Mouse (Mus musculus) myocyte (in vitro differentiated cells): ENCODE data around the gene Amn1.

Experiments
- CEBPB ChIP-seq: IDR thresholded peaks from 2 replicates; pipeline ENCODE4 v1.6.1; 2011; ENCODE audit warnings: mild to moderate bottlenecking, moderate library complexity; ENCODE audit not compliant: poor library complexity, insufficient read depth, severe bottlenecking
- MAX ChIP-seq: IDR thresholded peaks from one replicate; pipeline ENCODE4 v1.6.1; 2011; ENCODE audit warnings: low read depth, mild to moderate bottlenecking, control low read depth
- MYOG ChIP-seq, 3 experiments: IDR thresholded peaks; one replicate each; pipeline ENCODE4 v1.6.1; 2011; ENCODE audit warnings: control low read depth in 2 of 3, low read depth in 2 of 3, mild to moderate bottlenecking in 2 of 3; ENCODE audit not compliant: insufficient read length in 2 of 3, control insufficient read depth in 1 of 3, insufficient read depth in 1 of 3
- POLR2A ChIP-seq: IDR thresholded peaks from one replicate; pipeline ENCODE4 v1.6.1; 2011; ENCODE audit warnings: low read depth, mild to moderate bottlenecking, control low read depth, moderate library complexity; ENCODE audit not compliant: insufficient read length

GRCm38 (mm10) chr6:149188925-149189257 lies 379 bp upstream of the Amn1 start:
- TF ChIP-seq POLR2A: no peak
- TF ChIP-seq MYOG (IDR thresholded peaks at IDR 0.05; ENCODE audit: control insufficient read depth in 1 of 3, insufficient read depth in 1 of 3, insufficient read length in 2 of 3, low read depth in 2 of 3): no peak
- no peak for TF ChIP-seq CEBPB
- TF ChIP-seq MAX: no peak
